Comparison of ENCODE assay signal across 25 mouse cellular contexts in genomic region chr4:22380646-22381045, GRCm38 (mm10). TPM values are rescaled to one million over a fixed set of nuclear protein-coding genes. Genes with fewer than 3 reads are reported as not detected.
DNase-seq lines count a peak whose midpoint lies in the region; ATAC-seq and TF ChIP-seq lines count a peak whose summit lies in the region.
"Had no signal": no experiment of that assay in that cellular context is flagged by ENCODE, and none has a peak within 500 bp of the region (broad histone marks: within the 10 kb centered on the region; RNA-seq: fewer than 3 reads in every experiment).

No protein-coding gene starts in this region.

- no peak overlapping the region for H3K4me3 ChIP-seq in gastrocnemius, adult 2 months
- no peak overlapping the region for H3K4me3 ChIP-seq in kidney, postnatal 0 days (replicated peaks; ENCODE audit: low read depth, low read length)
- H3K4me3 ChIP-seq: forebrain, embryonic 13.5 days; heart, adult 2 months; heart, embryonic 15.5 days; hindbrain, embryonic 13.5 days; layer of hippocampus, adult 2 months; left cerebral cortex, adult 2 months; limb, embryonic 12.5 days; liver, embryonic 12.5 days; midbrain, embryonic 12.5 days; myocyte; neural tube, embryonic 12.5 days had no signal

- H3K36me3 ChIP-seq in kidney, postnatal 0 days (ENCODE audit: insufficient read depth, low read length), result no peaks in the 10 kb centered on the region
- H3K36me3 ChIP-seq: neural tube, embryonic 12.5 days had no signal

- H3K27ac ChIP-seq in gastrocnemius, adult 2 months, result peak overlapping the region; percentile 28; the same call in 1 of the 2 replicates
- no peak overlapping the region for H3K27ac ChIP-seq in kidney, postnatal 0 days
- H3K27ac ChIP-seq: forebrain, embryonic 13.5 days; heart, adult 2 months; heart, embryonic 15.5 days; hindbrain, embryonic 13.5 days; layer of hippocampus, adult 2 months; left cerebral cortex, adult 2 months; limb, embryonic 12.5 days; liver, embryonic 12.5 days; midbrain, embryonic 12.5 days; neural tube, embryonic 12.5 days had no signal

- DNase-seq in gastrocnemius, adult 2 months, result no peak
- no peak for DNase-seq in gastrocnemius, postnatal 36 days
- peak; percentile 26 for DNase-seq in kidney, postnatal 0 days (ENCODE audit: low spot score)
- DNase-seq in kidney, adult 9 months, result no peak
- DNase-seq in cerebellum, adult 18-20 months, result no peak
- DNase-seq: cerebellum, adult 8-10 months; cerebellum, postnatal 25 days; gastrocnemius, postnatal 14 days; heart, adult 2 months; liver, postnatal 0 days had no signal

- H3K27me3 ChIP-seq in kidney, postnatal 0 days (ENCODE audit: insufficient read depth, low read length), result no peaks in the 10 kb centered on the region
- H3K27me3 ChIP-seq: forebrain, embryonic 13.5 days; heart, embryonic 15.5 days; hindbrain, embryonic 13.5 days; limb, embryonic 12.5 days; liver, embryonic 12.5 days; midbrain, embryonic 12.5 days; neural tube, embryonic 12.5 days had no signal

- no peaks in the 10 kb centered on the region for H3K9me3 ChIP-seq in kidney, postnatal 0 days (replicated peaks; ENCODE audit: low read length)
- H3K9me3 ChIP-seq: forebrain, embryonic 13.5 days; heart, embryonic 15.5 days; hindbrain, embryonic 13.5 days; limb, embryonic 12.5 days; liver, embryonic 12.5 days; midbrain, embryonic 12.5 days; neural tube, embryonic 12.5 days had no signal

- WGBS in kidney, postnatal 0 days, result 36% methylated on average over 6 of the region's 6 CpGs

- no peaks in the 10 kb centered on the region for H3K4me1 ChIP-seq in kidney, postnatal 0 days (replicated peaks; ENCODE audit: insufficient read depth, low read length)
- H3K4me1 ChIP-seq: forebrain, embryonic 13.5 days; heart, embryonic 15.5 days; limb, embryonic 12.5 days; liver, embryonic 12.5 days; midbrain, embryonic 12.5 days had no signal

- TF ChIP-seq CTCF in gastrocnemius, adult 2 months (IDR thresholded peaks at IDR 0.05), result no peak
- TF ChIP-seq CTCF in kidney, postnatal 0 days (IDR thresholded peaks at IDR 0.05; ENCODE audit: low read depth), result no peak

- intact Hi-C loops in gastrocnemius, adult 2 months (cut with DNase I), result no loop called here
- intact Hi-C loops in gastrocnemius, postnatal 36 days (cut with DNase I), result no loop called here

- no peak overlapping the region for H3K9ac ChIP-seq in kidney, postnatal 0 days (ENCODE audit: low read depth, low read length)
- H3K9ac ChIP-seq: forebrain, embryonic 13.5 days; heart, embryonic 15.5 days; hindbrain, embryonic 13.5 days; limb, embryonic 12.5 days; liver, embryonic 12.5 days; liver, postnatal 0 days; midbrain, embryonic 12.5 days; neural tube, embryonic 12.5 days had no signal

- no peak overlapping the region for H3K4me2 ChIP-seq in kidney, postnatal 0 days (ENCODE audit: low read length)
- H3K4me2 ChIP-seq: forebrain, embryonic 13.5 days; heart, embryonic 15.5 days; hindbrain, embryonic 13.5 days; limb, embryonic 12.5 days; liver, embryonic 12.5 days; midbrain, embryonic 12.5 days; neural tube, embryonic 12.5 days had no signal

- ATAC-seq in kidney, postnatal 0 days (replicated peaks; ENCODE audit: low FRiP score, low read depth), result no peak
- 0 out of 2 replicates have a peak, but pooled peaks have one; percentile 22 for ATAC-seq in common myeloid progenitor, adult 5-6 weeks (replicated peaks; ENCODE audit: low read depth, poor library complexity, severe bottlenecking)
- ATAC-seq in megakaryocyte progenitor cell, adult 5-6 weeks (replicated peaks; ENCODE audit: poor library complexity), result 0 out of 2 replicates have a peak, but pooled peaks have one; percentile 44
- ATAC-seq: CD4-positive, CD25-positive, alpha-beta regulatory T cell, adult 4 months; forebrain, embryonic 13.5 days; intestine, embryonic 16.5 days; liver, embryonic 12.5 days; liver, postnatal 0 days; lung, postnatal 0 days had no signal

RNA-seq across cellular contexts. Expression of gene Fbxl4, which starts 23.3 kb away (rescaled TPM):
- 10 to 100 TPM; 12.1 to 24.5 TPM for total RNA-seq in gastrocnemius, adult 2 months (2021)
- total RNA-seq in gastrocnemius, postnatal 36 days (2021), result 10 to 100 TPM; 14.5 to 14.7 TPM
- 18.2 and 18.7 TPM in 2 replicates for polyA plus RNA-seq in kidney, postnatal 0 days (2015; fragmentation: Nextera tagmentation; extraction: Ambion mirVana)
- total RNA-seq in common myeloid progenitor, adult 5-6 weeks (2017), result 4.1 and 9.5 TPM in 2 replicates
- 9.7 and 14.8 TPM in 2 replicates for total RNA-seq in megakaryocyte progenitor cell, adult 5-6 weeks (2015)
- 4.4 and 8.0 TPM in 2 replicates for total RNA-seq in megakaryocyte progenitor cell, adult 5-6 weeks (2017)
